Mouse (Mus musculus): ENCODE data around the gene Slc13a1.
"Not testable (repeated sequence)": the region's sequence is repeated elsewhere in the genome, so short reads cannot be mapped to it uniquely, and the experiment has no call there.

Gene Slc13a1

GRCm38 (mm10) chr6:24167734-24168327 lies at the start of gene Slc13a1:
Slc13a1 (minus strand) TSS chr6:24168092.
- no peak for DNase-seq

GRCm38 (mm10) chr6:24207866-24208265 lies 40.0 kb upstream of the Slc13a1 start:
- DNase-seq, result no peak

- peak; percentile 9 for DNase-seq
Observed at GRCm38 (mm10) chr6:24202226-24202625, 34.3 kb upstream of the Slc13a1 start.

GRCm38 (mm10) chr6:24200644-24201484 lies 33.0 kb upstream of the Slc13a1 start:
- peak; percentile 8 for DNase-seq

GRCm38 (mm10) chr6:24197501-24198195 lies 29.8 kb upstream of the Slc13a1 start:
- DNase-seq, result not testable (repeated sequence)

- DNase-seq, result not testable (repeated sequence)
Observed at GRCm38 (mm10) chr6:24196406-24196805, 28.5 kb upstream of the Slc13a1 start.

- no peak for DNase-seq
Observed at GRCm38 (mm10) chr6:24183439-24183838, 15.5 kb upstream of the Slc13a1 start.

GRCm38 (mm10) chr6:24175393-24175792 lies 7.5 kb upstream of the Slc13a1 start:
- DNase-seq, result peak; percentile 53

- DNase-seq, result no peak
Observed at GRCm38 (mm10) chr6:24173951-24174350, 6.1 kb upstream of the Slc13a1 start.

- no peak for DNase-seq
Observed at GRCm38 (mm10) chr6:24172736-24173135, 4.8 kb upstream of the Slc13a1 start.

GRCm38 (mm10) chr6:24166772-24167171 lies 1.1 kb downstream of the Slc13a1 start:
- peak; percentile 37 for DNase-seq

- DNase-seq, result no peak
Observed at GRCm38 (mm10) chr6:24165249-24165648, 2.6 kb downstream of the Slc13a1 start.

GRCm38 (mm10) chr6:24159795-24160194 lies 8.1 kb downstream of the Slc13a1 start:
- no peak for DNase-seq

GRCm38 (mm10) chr6:24154901-24155300 lies 13.0 kb downstream of the Slc13a1 start:
- DNase-seq, result no peak

GRCm38 (mm10) chr6:24132951-24133350 lies 34.9 kb downstream of the Slc13a1 start:
- DNase-seq, result no peak

GRCm38 (mm10) chr6:24122632-24123031 lies 45.3 kb downstream of the Slc13a1 start:
- no peak for DNase-seq

- DNase-seq, result peak; percentile 37
Observed at GRCm38 (mm10) chr6:24111614-24112013, 56.3 kb downstream of the Slc13a1 start.

GRCm38 (mm10) chr6:24108471-24108870 lies 59.4 kb downstream of the Slc13a1 start:
- DNase-seq, result peak; percentile 51

- peak; percentile 87 for DNase-seq
Observed at GRCm38 (mm10) chr6:24106157-24106556, 61.7 kb downstream of the Slc13a1 start.

GRCm38 (mm10) chr6:24105681-24106080 lies 62.2 kb downstream of the Slc13a1 start:
- no peak for DNase-seq

- peak; percentile 59 for DNase-seq
Observed at GRCm38 (mm10) chr6:24101281-24101680, 66.6 kb downstream of the Slc13a1 start.

GRCm38 (mm10) chr6:24100705-24101104 lies 67.2 kb downstream of the Slc13a1 start:
- peak; percentile 46 for DNase-seq

- DNase-seq, result peak; percentile 41
Observed at GRCm38 (mm10) chr6:24097400-24097799, 70.5 kb downstream of the Slc13a1 start.

GRCm38 (mm10) chr6:24076089-24076488 lies 91.8 kb downstream of the Slc13a1 start:
- DNase-seq, result no peak

Data from cerebellum, adult 11 months (tissue).